Mouse (Mus musculus) hindlimb bud, embryonic 11.5 days (tissue): ENCODE results near the gene Tekt5.

Experiments used
- DNase-seq: peaks from one replicate; pipeline ENCODE4 v3.0.0-alpha.2; 2012; ENCODE audit warnings: low read depth, low spot score; ENCODE audit errors: extremely low spot score

Gene Tekt5

GRCm38 (mm10) chr16:10384060-10384497, 11.2 kb downstream of the Tekt5 start:
- no peak for DNase-seq

GRCm38 (mm10) chr16:10379531-10379930, 15.8 kb downstream of the Tekt5 start:
- DNase-seq, result no peak

- no peak for DNase-seq
Observed at GRCm38 (mm10) chr16:10377286-10377685, 18.0 kb downstream of the Tekt5 start.

GRCm38 (mm10) chr16:10374254-10375011, 20.9 kb downstream of the Tekt5 start:
- no peak for DNase-seq

GRCm38 (mm10) chr16:10372372-10372771, 22.9 kb downstream of the Tekt5 start:
- DNase-seq, result no peak

- DNase-seq, result no peak
Observed at GRCm38 (mm10) chr16:10369996-10370395, 25.3 kb downstream of the Tekt5 start.

GRCm38 (mm10) chr16:10369468-10369934, 25.8 kb downstream of the Tekt5 start:
- DNase-seq, result no peak

- no peak for DNase-seq
Observed at GRCm38 (mm10) chr16:10366240-10367217, 28.8 kb downstream of the Tekt5 start.

- DNase-seq, result no peak
Observed at GRCm38 (mm10) chr16:10365796-10366195, 29.5 kb downstream of the Tekt5 start.

GRCm38 (mm10) chr16:10363061-10363460, 32.2 kb downstream of the Tekt5 start:
- no peak for DNase-seq

GRCm38 (mm10) chr16:10359241-10359640, 36.0 kb downstream of the Tekt5 start:
- DNase-seq, result no peak

- peak; percentile 47 for DNase-seq
Observed at GRCm38 (mm10) chr16:10358010-10358934, 37.0 kb downstream of the Tekt5 start.

GRCm38 (mm10) chr16:10355004-10355403, 40.3 kb downstream of the Tekt5 start:
- no peak for DNase-seq

GRCm38 (mm10) chr16:10351050-10351636, 44.1 kb downstream of the Tekt5 start:
- DNase-seq, result no peak

GRCm38 (mm10) chr16:10349876-10350275, 45.4 kb downstream of the Tekt5 start:
- no peak for DNase-seq

GRCm38 (mm10) chr16:10349436-10349835, 45.9 kb downstream of the Tekt5 start:
- DNase-seq, result no peak

- DNase-seq, result no peak
Observed at GRCm38 (mm10) chr16:10347551-10347950, 47.7 kb downstream of the Tekt5 start.

GRCm38 (mm10) chr16:10341110-10341509, 54.2 kb downstream of the Tekt5 start:
- DNase-seq, result no peak

GRCm38 (mm10) chr16:10339930-10340329, 55.4 kb downstream of the Tekt5 start:
- DNase-seq, result no peak

- DNase-seq, result no peak
Observed at GRCm38 (mm10) chr16:10338601-10339000, 56.7 kb downstream of the Tekt5 start.
